Mouse (Mus musculus): Measurements from ENCODE around the gene Mpzl3.

- peak; percentile 30; the same call in 1 of the 2 replicates for TF ChIP-seq CTCF (IDR thresholded peaks at IDR 0.05; ENCODE audit: low read depth)
- no peak for TF ChIP-seq EP300 (optimal IDR thresholded peaks at IDR 0.05)
Observed at GRCm38 (mm10) chr9:45014879-45015278, 40.1 kb upstream of the Mpzl3 start.
